Mouse (Mus musculus) bone marrow macrophage, adult 2 months (primary cell): ENCODE data around the gene Tceal3. TPM values are rescaled to one million over a fixed set of nuclear protein-coding genes. Genes with fewer than 3 reads are reported as not detected.
"Not testable (repeated sequence)": the region's sequence is repeated elsewhere in the genome, so short reads cannot be mapped to it uniquely, and the experiment has no call there.

Experiments
- H3K27ac ChIP-seq: 2 replicates; pipeline ENCODE4 v1.5.1; 2012; ENCODE audit warnings: low read depth, low read length; ENCODE audit not compliant: insufficient read depth
- H3K4me1 ChIP-seq: 2 replicates; pipeline ENCODE4 v1.6.1; 2012; ENCODE audit warnings: low read length; ENCODE audit not compliant: control insufficient read depth, insufficient read depth
- H3K4me3 ChIP-seq: 2 replicates; pipeline ENCODE4 v1.5.1; 2012; ENCODE audit warnings: mild to moderate bottlenecking, low read length, moderate library complexity; ENCODE audit not compliant: insufficient read depth
- CTCF ChIP-seq: IDR thresholded peaks from 2 replicates; pipeline ENCODE4 v1.5.1; 2012; ENCODE audit warnings: low read depth, mild to moderate bottlenecking, low read length, moderate library complexity
- POLR2A ChIP-seq: IDR thresholded peaks from 2 replicates; pipeline ENCODE4 v1.6.1; 2012; ENCODE audit warnings: mild to moderate bottlenecking, low read depth, low read length, borderline replicate concordance
- polyA plus RNA-seq: library from polyadenylated mRNA; stranded (reverse); fragments of >200 nt; gene quantifications from 2 replicates; pipeline ENCODE4 v1.2.4, GENCODE M21; 2012; ENCODE audit not compliant: missing spikeins, insufficient read depth, insufficient read length

Tceal3 gene
- polyA plus RNA-seq, 1 experiment: not detected

DNA sequence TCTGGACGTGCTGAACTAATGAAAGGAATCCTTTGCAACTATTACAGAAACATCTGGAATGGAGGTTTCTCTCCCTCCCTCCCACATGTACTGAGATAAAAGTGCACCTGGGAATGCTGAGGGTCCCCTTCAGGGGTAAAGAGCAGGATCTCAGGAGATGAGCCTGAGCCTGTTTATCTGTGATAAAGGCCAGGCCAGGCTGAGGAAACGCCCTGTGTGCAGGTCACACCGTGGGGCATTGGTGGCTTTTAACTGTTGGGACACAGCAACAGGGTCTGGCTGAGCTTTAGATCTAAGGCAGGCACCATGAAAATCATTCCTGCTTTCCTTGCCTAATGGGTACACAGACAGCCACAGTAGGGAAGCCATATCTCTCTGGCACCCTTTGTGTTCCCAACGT is 35.3 kb downstream of the Tceal3 start:
- H3K4me3 ChIP-seq: no peak overlapping the region

GRCm38 (mm10) chrX:136635116-136635515 is 44.5 kb downstream of the Tceal3 start:
- TF ChIP-seq CTCF (no peak), POLR2A (no peak)
- Histone ChIP-seq H3K4me3 (no peak overlapping the region), H3K27ac (no peak overlapping the region), H3K4me1 (no peaks in the 10 kb centered on the region)

More for the DNA sequence above, 35.3 kb downstream of the Tceal3 start:
- TF ChIP-seq CTCF (no peak), POLR2A (no peak)
- H3K4me1 ChIP-seq: no peaks in the 10 kb centered on the region
- H3K27ac ChIP-seq: no peak overlapping the region

- no peak overlapping the region for H3K4me3 ChIP-seq
- TF ChIP-seq CTCF (no peak), POLR2A (no peak)
- H3K4me1 ChIP-seq: no peaks in the 10 kb centered on the region
These were observed 49.1 kb downstream of the Tceal3 start for GRCm38 (mm10) chrX:136639754-136640153.

GRCm38 (mm10) chrX:136645857-136646256 is 55.2 kb downstream of the Tceal3 start:
- not testable (repeated sequence) for H3K27ac ChIP-seq, H3K4me3 ChIP-seq, H3K4me1 ChIP-seq

More at GRCm38 (mm10) chrX:136639754-136640153, 49.1 kb downstream of the Tceal3 start:
- no peak overlapping the region for H3K27ac ChIP-seq

- no peak overlapping the region for H3K4me3 ChIP-seq
- no peaks in the 10 kb centered on the region for H3K4me1 ChIP-seq
- H3K27ac ChIP-seq: no peak overlapping the region
- TF ChIP-seq CTCF (no peak), POLR2A (no peak)
These were observed 75.7 kb downstream of the Tceal3 start for GRCm38 (mm10) chrX:136666281-136666706.

DNA sequence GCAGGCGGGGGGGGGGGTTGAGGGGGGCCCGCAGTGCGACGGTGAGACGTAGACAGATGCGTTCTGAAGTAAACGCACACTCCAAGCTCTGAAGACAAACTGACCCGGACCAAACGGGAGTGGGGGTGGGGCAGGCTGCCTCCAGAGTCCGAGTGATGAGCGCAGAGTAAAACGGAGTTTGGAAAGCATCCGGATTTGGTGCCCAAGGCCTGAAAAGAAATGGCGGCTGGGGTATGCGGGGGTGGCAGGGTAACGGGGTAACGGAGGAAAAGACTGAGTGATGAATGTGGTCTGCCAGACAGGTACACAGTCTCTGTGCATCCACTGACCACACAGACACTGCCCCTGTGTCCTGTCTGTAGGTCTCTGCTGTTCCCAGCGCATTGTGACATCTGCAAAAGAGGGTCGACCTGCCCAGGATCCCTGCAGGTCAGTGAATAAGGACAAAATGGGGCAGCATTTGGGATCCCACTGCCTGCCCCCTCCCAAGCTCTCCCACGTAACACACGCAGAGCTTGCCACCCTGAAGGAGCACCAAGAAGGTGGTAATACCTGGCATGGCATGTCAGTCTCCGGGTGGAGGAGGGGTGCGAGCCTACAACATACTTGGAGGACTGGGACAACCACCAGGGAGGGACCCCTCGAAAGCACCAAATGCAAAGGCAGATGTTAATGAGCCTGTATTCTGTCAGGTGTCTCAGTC is 76.3 kb downstream of the Tceal3 start:
- not testable (repeated sequence) for H3K4me3 ChIP-seq, H3K4me1 ChIP-seq, H3K27ac ChIP-seq

- H3K4me1 ChIP-seq: no peaks in the 10 kb centered on the region
These were observed 78.2 kb downstream of the Tceal3 start for GRCm38 (mm10) chrX:136668794-136669193.

GRCm38 (mm10) chrX:136680989-136681388 is 90.3 kb downstream of the Tceal3 start:
- no peak overlapping the region for H3K27ac ChIP-seq
- H3K4me1 ChIP-seq: no peaks in the 10 kb centered on the region
- no peak for TF ChIP-seq CTCF
- TF ChIP-seq POLR2A: no peak
- no peak overlapping the region for H3K4me3 ChIP-seq

More at GRCm38 (mm10) chrX:136668794-136669193, 78.2 kb downstream of the Tceal3 start:
- TF ChIP-seq POLR2A: no peak
- no peak for TF ChIP-seq CTCF
- no peak overlapping the region for H3K27ac ChIP-seq
- H3K4me3 ChIP-seq: no peak overlapping the region

- H3K4me1 ChIP-seq, H3K27ac ChIP-seq, H3K4me3 ChIP-seq: not testable (repeated sequence)
These were observed 101.1 kb downstream of the Tceal3 start for GRCm38 (mm10) chrX:136691606-136692293.

DNA sequence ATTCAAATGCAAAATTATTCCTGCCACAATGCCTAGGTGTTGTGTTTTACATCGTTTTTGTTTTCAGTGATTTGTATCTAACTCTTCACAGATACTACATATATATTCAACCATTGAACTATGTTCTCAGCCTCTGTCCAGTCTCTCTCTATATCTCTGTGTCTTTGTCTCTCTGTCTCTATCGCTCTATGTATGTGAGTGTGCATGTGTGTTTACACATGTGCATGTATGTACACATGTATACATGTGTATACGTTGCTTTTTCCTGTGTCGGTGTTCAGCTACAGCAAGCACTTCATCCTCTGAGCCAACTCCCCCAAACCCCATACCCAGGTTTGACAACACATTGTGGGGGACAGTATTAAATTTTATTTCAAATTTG is 101.6 kb downstream of the Tceal3 start:
- H3K4me1 ChIP-seq: no peaks in the 10 kb centered on the region
- no peak overlapping the region for H3K27ac ChIP-seq
- H3K4me3 ChIP-seq: no peak overlapping the region
- no peak for TF ChIP-seq POLR2A
- no peak for TF ChIP-seq CTCF
